8 mouse cellular contexts compared by ENCODE assay signal in genomic region chr10:117570971-117571861, GRCm38 (mm10). TPM values are rescaled to one million over a fixed set of nuclear protein-coding genes. Genes with fewer than 3 reads are reported as not detected.
A peak's percentile ranks its signal among the peaks of the same experiment; 100 is the strongest.
DNase-seq lines count a peak whose midpoint lies in the region; ATAC-seq and TF ChIP-seq lines count a peak whose summit lies in the region.

No protein-coding gene starts in this region.

- peak; percentile 15 to 16 for DNase-seq in cerebellum, postnatal 10 days
- DNase-seq in cerebellum, adult 11 months = no peak
- DNase-seq in adrenal gland, adult 8-10 months = peak; percentile 5
- peak; percentile 32 to 53 for DNase-seq in left cerebral cortex, postnatal 14 days (ENCODE audit: low spot score in 2 of 2)
- DNase-seq in midbrain, embryonic 11.5 days (ENCODE audit: low spot score, missing footprints) = peak; percentile 96
- peak; percentile 58 for DNase-seq in stomach, postnatal 0 days (ENCODE audit: low spot score)

- peak overlapping the region; percentile 33 for H3K4me3 ChIP-seq in forebrain, embryonic 15.5 days
- peak overlapping the region; percentile 36 for H3K4me3 ChIP-seq in hindbrain, embryonic 13.5 days
- H3K4me3 ChIP-seq in midbrain, embryonic 11.5 days (ENCODE audit: low read depth, low read length) = peak overlapping the region; percentile 26
- H3K4me3 ChIP-seq in stomach, postnatal 0 days (ENCODE audit: low read depth, low read length) = peak overlapping the region; percentile 35

- no peak for TF ChIP-seq EP300 in stomach, postnatal 0 days (optimal IDR thresholded peaks at IDR 0.05)

- no peak overlapping the region; the same call in 1 of the 2 replicates for H3K9ac ChIP-seq in forebrain, embryonic 15.5 days (replicated peaks)
- peak overlapping the region; percentile 59; the same call in 1 of the 2 replicates for H3K9ac ChIP-seq in hindbrain, embryonic 13.5 days
- peak overlapping the region; percentile 54 for H3K9ac ChIP-seq in midbrain, embryonic 11.5 days (ENCODE audit: low read length)
- H3K9ac ChIP-seq in stomach, postnatal 0 days (ENCODE audit: low read length) = 0 out of 2 replicates have a peak overlapping the region, but pooled peaks have one; percentile 41

- peak overlapping the region; percentile 60 for H3K4me2 ChIP-seq in forebrain, embryonic 15.5 days (replicated peaks)
- H3K4me2 ChIP-seq in hindbrain, embryonic 13.5 days = peak overlapping the region; percentile 62
- H3K4me2 ChIP-seq in midbrain, embryonic 11.5 days = peak overlapping the region; percentile 57
- peak overlapping the region; percentile 64 for H3K4me2 ChIP-seq in stomach, postnatal 0 days (replicated peaks; ENCODE audit: low read depth)

- ATAC-seq in forebrain, embryonic 15.5 days (replicated peaks) = 0 out of 2 replicates have a peak, but pooled peaks have one; percentile 41
- no peak for ATAC-seq in hindbrain, embryonic 13.5 days (ENCODE audit: low FRiP score)
- ATAC-seq in midbrain, embryonic 11.5 days (ENCODE audit: low FRiP score) = 0 out of 2 replicates have a peak, but pooled peaks have one; percentile 10
- peak; percentile 57; the same call in 1 of the 2 replicates for ATAC-seq in stomach, postnatal 0 days (ENCODE audit: low FRiP score, low TSS enrichment)

- peaks cover 8% of the 10 kb centered on the region for H3K4me1 ChIP-seq in forebrain, embryonic 15.5 days
- H3K4me1 ChIP-seq in hindbrain, embryonic 13.5 days (replicated peaks) = peaks cover 24% of the 10 kb centered on the region
- H3K4me1 ChIP-seq in midbrain, embryonic 11.5 days (ENCODE audit: control insufficient read depth, insufficient read depth, low read length) = peaks cover 10% of the 10 kb centered on the region
- 0 out of 2 replicates have a peak, but pooled peaks cover 5% of the 10 kb centered on the region for H3K4me1 ChIP-seq in stomach, postnatal 0 days (replicated peaks; ENCODE audit: control insufficient read depth, insufficient read depth)

- no peak overlapping the region for H3K27ac ChIP-seq in forebrain, embryonic 15.5 days (replicated peaks)
- peak overlapping the region; percentile 58 for H3K27ac ChIP-seq in hindbrain, embryonic 13.5 days
- H3K27ac ChIP-seq in midbrain, embryonic 11.5 days (ENCODE audit: low read depth, low read length) = no peak overlapping the region
- peak overlapping the region; percentile 53; the same call in 1 of the 2 replicates for H3K27ac ChIP-seq in stomach, postnatal 0 days (replicated peaks)

- intact Hi-C loops in left cerebral cortex, postnatal 14 days (cut with DNase I) = no loop called here

- TF ChIP-seq CTCF in stomach, postnatal 0 days (IDR thresholded peaks at IDR 0.05; ENCODE audit: low read depth) = no peak

- peaks cover 18% of the 10 kb centered on the region; the same call in 1 of the 2 replicates for H3K27me3 ChIP-seq in forebrain, embryonic 15.5 days
- peaks cover 26% of the 10 kb centered on the region for H3K27me3 ChIP-seq in hindbrain, embryonic 13.5 days
- H3K27me3 ChIP-seq in midbrain, embryonic 11.5 days (ENCODE audit: control insufficient read depth, insufficient read depth, low read length) = peaks cover 10% of the 10 kb centered on the region
- H3K27me3 ChIP-seq in stomach, postnatal 0 days (ENCODE audit: control insufficient read depth, insufficient read depth, low read length) = no peaks in the 10 kb centered on the region

- H3K36me3 ChIP-seq in forebrain, embryonic 15.5 days = no peaks in the 10 kb centered on the region
- no peaks in the 10 kb centered on the region for H3K36me3 ChIP-seq in hindbrain, embryonic 13.5 days
- H3K36me3 ChIP-seq in midbrain, embryonic 11.5 days (ENCODE audit: control insufficient read depth, insufficient read depth, low read length) = no peaks in the 10 kb centered on the region
- H3K36me3 ChIP-seq in stomach, postnatal 0 days (ENCODE audit: control insufficient read depth, insufficient read depth, low read length) = no peaks in the 10 kb centered on the region

- no peaks in the 10 kb centered on the region for H3K9me3 ChIP-seq in forebrain, embryonic 15.5 days
- no peaks in the 10 kb centered on the region for H3K9me3 ChIP-seq in hindbrain, embryonic 13.5 days
- H3K9me3 ChIP-seq in midbrain, embryonic 11.5 days (ENCODE audit: control insufficient read depth, low read length) = no peaks in the 10 kb centered on the region; the same call in 1 of the 2 replicates
- H3K9me3 ChIP-seq in stomach, postnatal 0 days (ENCODE audit: control insufficient read depth, low read length) = no peaks in the 10 kb centered on the region

- under 1% methylated on average over 27 of the region's 27 CpGs for WGBS in forebrain, embryonic 15.5 days
- WGBS in hindbrain, embryonic 13.5 days = under 1% methylated on average over 27 of the region's 27 CpGs
- WGBS in midbrain, embryonic 11.5 days = under 1% methylated on average over 27 of the region's 27 CpGs
- 2% methylated on average over 27 of the region's 27 CpGs for whole genome bisulfite sequencing in stomach, postnatal 0 days

RNA-seq across cellular contexts. Expression of gene Cpm, which starts 58.1 kb away (rescaled TPM):
- 10 to 100 TPM; 19.9 to 44.3 (median 31.5) TPM for total RNA-seq in adrenal gland, adult 8-10 months (2022)
- 4.0 and 4.5 TPM in 2 replicates for polyA plus RNA-seq in forebrain, embryonic 15.5 days (2015; fragmentation: Nextera tagmentation; extraction: Ambion mirVana)
- 3.1 and 3.7 TPM in 2 replicates for polyA plus RNA-seq in hindbrain, embryonic 13.5 days (2015; fragmentation: Nextera tagmentation; extraction: Ambion mirVana)
- total RNA-seq in left cerebral cortex, postnatal 14 days (2021) = 1 to 10 TPM; 3.2 to 3.6 TPM
- polyA plus RNA-seq in midbrain, embryonic 11.5 days (2014; fragmentation: Nextera tagmentation; extraction: Ambion mirVana) = 5.5 and 6.2 TPM in 2 replicates
- polyA plus RNA-seq in stomach, postnatal 0 days (2015; fragmentation: Nextera tagmentation; extraction: Ambion mirVana) = 22.9 and 26.6 TPM in 2 replicates

Comparison
In these comparisons a context has a peak if more than half of its experiments do, and no peak if none do; other contexts are left out.
1. H3K27ac ChIP-seq: peak in hindbrain, embryonic 13.5 days (single experiment) and stomach, postnatal 0 days (single experiment); none in forebrain, embryonic 15.5 days (single experiment) and midbrain, embryonic 11.5 days (single experiment).
2. Peak in every context shown above with its lines, with median percentiles within 50 percentile points of each other: H3K4me2 ChIP-seq and H3K4me3 ChIP-seq.